Mouse (Mus musculus): ENCODE data around the gene Nfx1. TPM values are rescaled to one million over a fixed set of nuclear protein-coding genes. Genes with fewer than 3 reads are reported as not detected.

The Nfx1 gene
- polyA plus RNA-seq, 1 experiment from 2014 or later: 93.7 TPM

DNA sequence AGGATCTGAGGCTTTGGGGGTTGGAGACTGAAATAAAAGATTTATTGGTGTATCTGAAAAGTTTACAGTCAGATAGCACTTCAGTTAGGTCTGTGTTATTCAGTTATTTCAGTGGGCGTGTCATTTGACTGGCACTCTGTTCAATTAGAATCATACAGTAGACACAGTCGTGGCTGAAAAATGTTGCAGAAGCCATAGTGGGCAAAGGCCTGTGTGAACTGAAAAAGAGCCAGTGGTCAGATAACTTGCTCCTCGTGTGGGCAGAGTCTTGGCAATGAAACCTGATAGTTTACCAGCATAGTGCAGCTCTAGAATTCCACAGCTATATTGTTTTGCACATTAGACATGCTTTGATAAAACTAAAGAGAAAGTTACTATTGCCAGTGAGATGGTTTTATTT, 11.8 kb downstream of the Nfx1 start:
- H3K9ac ChIP-seq (replicated peaks; ENCODE audit: low read length): no peak overlapping the region
- no peaks in the 10 kb centered on the region for H3K4me1 ChIP-seq (ENCODE audit: control insufficient read depth, insufficient read depth, low read length)
- H3K27me3 ChIP-seq (ENCODE audit: control insufficient read depth, insufficient read depth, low read length): no peaks in the 10 kb centered on the region
- H3K4me2 ChIP-seq (ENCODE audit: low read depth, low read length): no peak overlapping the region
- no peak for DNase-seq (ENCODE audit: low spot score)
- no peak overlapping the region for H3K4me3 ChIP-seq (ENCODE audit: low read depth, low read length)
- ATAC-seq (replicated peaks; ENCODE audit: insufficient number of reproducible peaks, low FRiP score, low TSS enrichment, low read depth): no peak
- 82% methylated on average over 3 of the region's 3 CpGs for WGBS
- no peak overlapping the region for H3K27ac ChIP-seq (replicated peaks; ENCODE audit: low read depth, low read length)
- H3K9me3 ChIP-seq (replicated peaks; ENCODE audit: control insufficient read depth, low read length): no peaks in the 10 kb centered on the region
- H3K36me3 ChIP-seq (replicated peaks; ENCODE audit: control insufficient read depth, insufficient read depth, low read depth, low read length): peaks cover 4% of the 10 kb centered on the region; the same call in 1 of the 2 replicates

DNA sequence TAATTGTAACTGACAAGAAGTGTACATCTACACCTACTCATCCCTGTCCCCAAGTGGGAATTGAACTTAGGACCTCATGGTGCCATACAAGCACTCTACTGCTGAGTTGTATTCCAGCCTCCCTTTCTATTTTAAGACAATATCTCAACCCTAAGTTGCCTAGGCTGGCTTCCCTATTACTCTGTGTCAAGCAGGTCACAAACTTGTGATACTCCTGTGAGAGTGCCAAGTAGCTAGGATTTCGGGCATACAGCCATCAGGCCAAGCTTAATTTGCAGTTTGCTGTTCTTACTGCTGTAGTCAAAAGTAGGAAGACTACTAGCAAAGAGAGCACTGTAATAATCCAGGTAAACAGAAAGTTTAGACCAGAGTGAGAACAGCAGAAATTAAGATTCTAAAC, 13.0 kb downstream of the Nfx1 start:
- 90% methylated on average over 1 of the region's 1 CpGs for WGBS
- H3K9ac ChIP-seq (replicated peaks; ENCODE audit: low read length): no peak overlapping the region
- H3K4me3 ChIP-seq (ENCODE audit: low read depth, low read length): no peak overlapping the region
- H3K9me3 ChIP-seq (replicated peaks; ENCODE audit: control insufficient read depth, low read length): no peaks in the 10 kb centered on the region
- no peak overlapping the region for H3K4me2 ChIP-seq (ENCODE audit: low read depth, low read length)
- H3K4me1 ChIP-seq (ENCODE audit: control insufficient read depth, insufficient read depth, low read length): no peaks in the 10 kb centered on the region
- H3K27me3 ChIP-seq (ENCODE audit: control insufficient read depth, insufficient read depth, low read length): no peaks in the 10 kb centered on the region
- H3K27ac ChIP-seq (replicated peaks; ENCODE audit: low read depth, low read length): no peak overlapping the region
- H3K36me3 ChIP-seq (replicated peaks; ENCODE audit: control insufficient read depth, insufficient read depth, low read depth, low read length): peaks cover 3% of the 10 kb centered on the region; the same call in 1 of the 2 replicates
- DNase-seq (ENCODE audit: low spot score) (no peak), ATAC-seq (replicated peaks; ENCODE audit: insufficient number of reproducible peaks, low FRiP score, low TSS enrichment, low read depth) (no peak)

DNA sequence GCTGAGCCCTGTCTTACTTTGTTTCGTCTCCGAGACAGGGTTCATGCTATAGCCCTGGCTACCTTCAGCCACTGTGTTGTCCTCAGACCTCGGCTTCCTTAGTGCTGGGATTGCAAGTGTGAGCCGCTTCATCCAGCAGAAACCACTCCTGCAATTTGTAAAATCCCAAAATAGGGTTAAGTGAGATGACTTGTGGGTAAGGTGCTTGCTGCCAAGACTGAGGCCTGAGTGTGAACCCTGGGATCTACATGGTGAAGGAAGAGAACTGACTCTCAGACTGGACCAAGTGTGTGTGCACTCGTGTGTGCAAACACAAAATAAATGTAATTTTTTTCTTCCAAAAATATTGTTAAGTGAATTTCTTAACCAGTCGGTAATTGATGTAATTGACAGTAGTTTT, 18.9 kb downstream of the Nfx1 start:
- DNase-seq (ENCODE audit: low spot score): no peak

DNA sequence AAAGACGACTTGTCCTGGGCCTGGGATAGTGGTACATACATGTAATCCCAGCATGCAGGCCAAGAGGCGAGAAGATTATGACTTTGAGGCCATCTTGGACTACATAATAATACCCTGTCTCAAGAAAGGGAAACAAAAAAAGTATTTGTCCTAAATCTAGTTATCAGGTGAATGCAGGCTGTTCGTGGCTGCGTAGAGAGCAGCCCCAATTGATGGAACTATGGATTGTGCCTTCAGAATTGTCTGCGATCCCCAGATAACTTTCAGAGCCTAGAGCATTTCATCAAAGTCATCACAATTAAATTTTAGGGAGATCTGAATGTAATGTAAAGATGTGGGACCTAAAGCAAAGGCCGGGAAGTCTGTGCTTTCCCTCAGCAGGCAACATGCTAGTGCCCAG, 25.6 kb downstream of the Nfx1 start:
- DNase-seq (ENCODE audit: low spot score) (no peak), ATAC-seq (replicated peaks; ENCODE audit: insufficient number of reproducible peaks, low FRiP score, low TSS enrichment, low read depth) (no peak)
- no peak overlapping the region for H3K9ac ChIP-seq (replicated peaks; ENCODE audit: low read length)
- H3K4me3 ChIP-seq (ENCODE audit: low read depth, low read length): no peak overlapping the region
- no peak overlapping the region for H3K27ac ChIP-seq (replicated peaks; ENCODE audit: low read depth, low read length)
- H3K36me3 ChIP-seq (replicated peaks; ENCODE audit: control insufficient read depth, insufficient read depth, low read depth, low read length): peaks cover 23% of the 10 kb centered on the region
- no peaks in the 10 kb centered on the region for H3K27me3 ChIP-seq (ENCODE audit: control insufficient read depth, insufficient read depth, low read length)
- no peak overlapping the region for H3K4me2 ChIP-seq (ENCODE audit: low read depth, low read length)
- no peaks in the 10 kb centered on the region for H3K4me1 ChIP-seq (ENCODE audit: control insufficient read depth, insufficient read depth, low read length)
- no peaks in the 10 kb centered on the region for H3K9me3 ChIP-seq (replicated peaks; ENCODE audit: control insufficient read depth, low read length)
- 94% methylated on average over 6 of the region's 6 CpGs for WGBS

More for the DNA sequence above, 18.9 kb downstream of the Nfx1 start:
- no peak for ATAC-seq (replicated peaks; ENCODE audit: insufficient number of reproducible peaks, low FRiP score, low TSS enrichment, low read depth)
- no peaks in the 10 kb centered on the region for H3K27me3 ChIP-seq (ENCODE audit: control insufficient read depth, insufficient read depth, low read length)
- H3K4me1 ChIP-seq (ENCODE audit: control insufficient read depth, insufficient read depth, low read length): no peaks in the 10 kb centered on the region
- no peak overlapping the region for H3K27ac ChIP-seq (replicated peaks; ENCODE audit: low read depth, low read length)
- H3K36me3 ChIP-seq (replicated peaks; ENCODE audit: control insufficient read depth, insufficient read depth, low read depth, low read length): peaks cover 9% of the 10 kb centered on the region
- H3K9me3 ChIP-seq (replicated peaks; ENCODE audit: control insufficient read depth, low read length): no peaks in the 10 kb centered on the region
- 89% methylated on average over 6 of the region's 6 CpGs for WGBS
- H3K4me2 ChIP-seq (ENCODE audit: low read depth, low read length): no peak overlapping the region
- no peak overlapping the region for H3K4me3 ChIP-seq (ENCODE audit: low read depth, low read length)
- no peak overlapping the region for H3K9ac ChIP-seq (replicated peaks; ENCODE audit: low read length)

DNA sequence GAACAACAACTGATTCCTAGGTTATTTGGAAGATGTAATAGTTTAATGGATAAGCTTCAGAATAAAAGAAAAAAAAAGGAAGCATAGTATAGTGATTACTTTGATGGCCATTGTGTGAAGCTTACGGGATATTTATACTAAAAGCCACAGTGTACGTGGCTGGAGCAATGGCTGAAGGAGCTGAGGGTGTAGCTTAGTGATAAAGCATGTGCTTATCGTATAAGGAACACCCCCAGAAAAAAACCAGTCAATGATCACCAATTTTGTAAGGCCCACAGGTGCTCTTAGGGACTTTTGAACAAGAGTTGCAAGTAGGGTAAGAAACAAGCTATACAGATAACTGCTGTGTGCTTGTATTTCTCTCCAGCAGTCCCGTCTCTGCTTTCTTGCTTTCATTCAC, 27.2 kb downstream of the Nfx1 start:
- H3K36me3 ChIP-seq (replicated peaks; ENCODE audit: control insufficient read depth, insufficient read depth, low read depth, low read length): peaks cover 27% of the 10 kb centered on the region
- WGBS: 91% methylated on average over 4 of the region's 4 CpGs
- no peak for DNase-seq (ENCODE audit: low spot score)

DNA sequence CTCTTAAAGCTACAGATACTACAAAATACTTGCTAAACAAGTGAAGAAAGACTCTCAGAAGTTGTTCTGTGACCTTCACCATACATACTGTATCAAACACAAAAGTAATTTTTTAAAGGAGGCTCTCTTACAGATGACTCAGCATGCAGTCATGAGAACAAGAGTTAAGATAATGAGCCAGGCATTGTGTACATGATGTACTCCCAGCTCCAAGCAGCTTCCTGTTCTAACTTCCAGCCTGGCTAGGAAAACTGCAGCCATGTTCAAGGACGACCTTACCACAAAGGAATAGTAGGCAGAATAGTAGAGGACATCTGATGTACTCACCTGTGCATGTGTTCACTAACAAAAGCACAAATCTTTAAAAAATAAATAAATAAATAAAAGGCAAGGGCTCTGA, 29.6 kb downstream of the Nfx1 start:
- ATAC-seq (replicated peaks; ENCODE audit: insufficient number of reproducible peaks, low FRiP score, low TSS enrichment, low read depth) (no peak), DNase-seq (ENCODE audit: low spot score) (no peak)
- no peaks in the 10 kb centered on the region for H3K4me1 ChIP-seq (ENCODE audit: control insufficient read depth, insufficient read depth, low read length)
- no peaks in the 10 kb centered on the region for H3K9me3 ChIP-seq (replicated peaks; ENCODE audit: control insufficient read depth, low read length)
- no peak overlapping the region for H3K4me3 ChIP-seq (ENCODE audit: low read depth, low read length)
- no peak overlapping the region for H3K4me2 ChIP-seq (ENCODE audit: low read depth, low read length)
- WGBS: 86% methylated on average over 1 of the region's 1 CpGs
- peaks cover 23% of the 10 kb centered on the region for H3K36me3 ChIP-seq (replicated peaks; ENCODE audit: control insufficient read depth, insufficient read depth, low read depth, low read length)
- no peaks in the 10 kb centered on the region for H3K27me3 ChIP-seq (ENCODE audit: control insufficient read depth, insufficient read depth, low read length)
- no peak overlapping the region for H3K9ac ChIP-seq (replicated peaks; ENCODE audit: low read length)
- no peak overlapping the region for H3K27ac ChIP-seq (replicated peaks; ENCODE audit: low read depth, low read length)

More for the DNA sequence above, 27.2 kb downstream of the Nfx1 start:
- Histone ChIP-seq H3K27ac (replicated peaks; ENCODE audit: low read depth, low read length) (no peak overlapping the region), H3K9ac (replicated peaks; ENCODE audit: low read length) (no peak overlapping the region), H3K4me1 (ENCODE audit: control insufficient read depth, insufficient read depth, low read length) (no peaks in the 10 kb centered on the region), H3K4me2 (ENCODE audit: low read depth, low read length) (no peak overlapping the region), H3K9me3 (replicated peaks; ENCODE audit: control insufficient read depth, low read length) (no peaks in the 10 kb centered on the region), H3K27me3 (ENCODE audit: control insufficient read depth, insufficient read depth, low read length) (no peaks in the 10 kb centered on the region), H3K4me3 (ENCODE audit: low read depth, low read length) (no peak overlapping the region)
- ATAC-seq (replicated peaks; ENCODE audit: insufficient number of reproducible peaks, low FRiP score, low TSS enrichment, low read depth): no peak

DNA sequence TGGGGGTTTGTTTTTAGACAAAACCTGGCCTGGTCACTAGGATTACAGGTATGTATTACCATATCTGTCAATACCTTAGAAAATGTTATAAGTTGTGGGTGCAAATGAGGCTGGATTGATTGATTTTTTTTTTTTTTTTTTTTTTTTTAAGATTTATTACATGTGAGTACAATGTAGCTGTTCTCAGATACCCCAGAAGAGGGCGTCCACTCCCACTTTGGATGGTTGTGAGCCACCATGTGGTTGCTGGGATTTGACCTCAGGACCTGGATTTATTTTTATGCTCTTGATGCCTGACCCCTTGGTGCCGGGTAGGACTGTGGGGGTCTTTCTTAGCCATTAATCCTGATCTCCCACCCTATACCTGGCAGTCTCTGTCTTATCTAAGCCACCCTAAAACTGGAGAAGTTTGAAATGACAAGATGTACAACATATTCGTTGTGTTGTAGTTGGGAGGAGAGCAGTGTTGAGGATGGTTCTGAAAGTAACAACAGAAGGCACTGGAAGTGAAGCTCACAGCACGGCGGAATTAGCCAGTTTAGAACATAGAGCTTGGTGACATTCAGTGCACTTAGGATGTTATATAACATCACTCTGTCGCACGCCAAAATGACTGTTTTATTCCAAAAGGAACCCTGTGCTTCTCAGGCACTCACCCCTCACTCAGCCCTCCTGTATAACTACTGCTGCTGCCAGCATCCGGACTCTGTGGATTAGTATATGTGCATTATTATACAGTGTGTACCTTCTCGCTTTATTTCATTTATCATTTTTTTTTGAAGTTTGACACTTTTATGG, 30.3 kb downstream of the Nfx1 start:
- ATAC-seq (replicated peaks; ENCODE audit: insufficient number of reproducible peaks, low FRiP score, low TSS enrichment, low read depth) (no peak), DNase-seq (ENCODE audit: low spot score) (no peak)
- Histone ChIP-seq H3K27me3 (ENCODE audit: control insufficient read depth, insufficient read depth, low read length) (no peaks in the 10 kb centered on the region), H3K27ac (replicated peaks; ENCODE audit: low read depth, low read length) (no peak overlapping the region), H3K9ac (replicated peaks; ENCODE audit: low read length) (no peak overlapping the region), H3K4me1 (ENCODE audit: control insufficient read depth, insufficient read depth, low read length) (no peaks in the 10 kb centered on the region), H3K4me2 (ENCODE audit: low read depth, low read length) (no peak overlapping the region), H3K9me3 (replicated peaks; ENCODE audit: control insufficient read depth, low read length) (no peaks in the 10 kb centered on the region), H3K36me3 (replicated peaks; ENCODE audit: control insufficient read depth, insufficient read depth, low read depth, low read length) (peaks cover 21% of the 10 kb centered on the region), H3K4me3 (ENCODE audit: low read depth, low read length) (no peak overlapping the region)
- 89% methylated on average over 9 of the region's 9 CpGs for WGBS

DNA sequence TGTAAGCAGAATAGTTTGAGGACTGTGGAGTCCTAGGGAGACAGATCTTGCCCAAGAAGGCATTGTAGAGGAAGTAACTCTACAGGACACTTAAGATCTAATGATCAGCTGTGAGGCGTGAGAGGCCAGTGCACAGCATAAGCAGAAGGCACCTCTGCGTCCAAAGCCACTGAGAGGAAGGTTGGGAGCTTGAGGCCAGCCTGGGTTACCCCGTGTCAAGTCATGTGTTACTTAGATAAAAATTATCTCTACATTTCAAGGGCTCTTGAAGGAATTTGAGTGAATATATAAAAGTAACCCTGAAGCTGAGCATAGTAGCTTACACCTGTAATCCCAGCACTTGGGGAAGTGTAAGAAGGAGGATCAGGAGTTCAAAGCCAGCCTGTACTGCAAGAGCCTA, 42.6 kb downstream of the Nfx1 start:
- WGBS: 93% methylated on average over 3 of the region's 3 CpGs
- H3K4me1 ChIP-seq (ENCODE audit: control insufficient read depth, insufficient read depth, low read length): no peaks in the 10 kb centered on the region
- no peak overlapping the region for H3K27ac ChIP-seq (replicated peaks; ENCODE audit: low read depth, low read length)
- H3K4me3 ChIP-seq (ENCODE audit: low read depth, low read length): no peak overlapping the region
- H3K36me3 ChIP-seq (replicated peaks; ENCODE audit: control insufficient read depth, insufficient read depth, low read depth, low read length): peaks cover 9% of the 10 kb centered on the region
- H3K27me3 ChIP-seq (ENCODE audit: control insufficient read depth, insufficient read depth, low read length): no peaks in the 10 kb centered on the region
- H3K9ac ChIP-seq (replicated peaks; ENCODE audit: low read length): no peak overlapping the region
- ATAC-seq (replicated peaks; ENCODE audit: insufficient number of reproducible peaks, low FRiP score, low TSS enrichment, low read depth): no peak
- DNase-seq (ENCODE audit: low spot score): no peak
- H3K4me2 ChIP-seq (ENCODE audit: low read depth, low read length): no peak overlapping the region
- no peaks in the 10 kb centered on the region for H3K9me3 ChIP-seq (replicated peaks; ENCODE audit: control insufficient read depth, low read length)
